Mouse (Mus musculus): ENCODE data around the gene Cog5.

Gene Cog5

GRCm38 (mm10) chr12:31983238-31983637 is 328.6 kb downstream of the Cog5 start:
- no peak for DNase-seq (ENCODE audit: low read depth, low spot score)

DNA sequence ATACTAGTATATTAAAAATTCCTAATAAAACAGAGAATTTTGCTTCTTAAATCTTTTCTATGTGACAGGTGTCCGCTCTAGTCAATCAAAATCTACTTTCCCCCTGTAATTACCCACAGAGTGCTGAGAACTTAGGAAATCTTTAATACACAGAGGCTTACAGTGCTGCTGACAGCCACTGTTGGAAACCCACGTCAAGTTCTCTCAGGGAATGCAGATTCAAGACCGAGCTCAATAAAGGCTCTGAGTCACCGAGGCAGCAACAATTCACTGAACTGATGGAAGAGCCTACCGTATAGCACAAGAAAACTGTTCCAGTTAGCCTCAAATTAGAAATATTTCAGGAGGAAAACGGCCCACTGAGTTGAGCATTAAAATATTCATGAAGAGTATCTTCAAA is 329.1 kb downstream of the Cog5 start:
- DNase-seq (ENCODE audit: low read depth, low spot score) = no peak

- DNase-seq (ENCODE audit: low read depth, low spot score) = no peak
Measured at GRCm38 (mm10) chr12:31984206-31984605, 329.5 kb downstream of the Cog5 start.

DNA sequence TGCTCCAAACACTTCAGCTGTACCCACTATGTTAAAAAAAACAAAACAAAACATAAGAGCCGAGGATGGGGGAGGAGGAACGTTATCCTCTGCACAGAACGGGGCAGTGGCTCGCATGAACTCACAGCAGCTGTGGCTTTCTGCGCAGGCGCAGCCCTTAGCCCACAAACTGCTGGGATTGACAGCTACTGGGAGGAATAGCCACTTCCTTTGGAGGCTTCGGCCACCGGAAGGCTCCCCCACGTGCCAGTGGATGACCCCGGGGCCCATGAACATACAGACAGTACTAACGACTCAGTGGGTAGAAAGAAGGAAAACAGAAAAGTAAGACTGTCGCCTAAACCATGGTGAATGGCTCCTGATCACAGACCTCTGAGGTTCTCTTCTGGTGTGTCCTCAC is 330.0 kb downstream of the Cog5 start:
- no peak for DNase-seq (ENCODE audit: low read depth, low spot score)

DNA sequence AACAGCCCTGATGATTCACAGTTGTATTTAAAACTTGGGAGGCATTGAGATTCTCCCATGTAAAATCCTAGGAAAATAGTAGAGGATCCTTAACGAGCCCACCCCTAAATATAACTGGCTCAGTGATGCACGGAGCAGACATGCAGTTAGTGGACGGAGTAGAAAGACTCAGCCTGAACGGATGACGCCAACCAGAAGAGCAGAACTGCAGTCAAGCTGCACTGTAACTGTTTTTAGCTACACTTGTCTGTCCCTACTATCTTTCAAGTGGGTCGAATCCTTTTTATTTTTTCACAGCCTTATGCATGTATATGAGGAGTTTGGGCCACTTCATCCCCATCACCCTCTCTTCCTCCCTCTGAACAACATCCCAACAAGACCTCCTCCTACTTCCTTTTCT is 331.1 kb downstream of the Cog5 start:
- no peak for DNase-seq (ENCODE audit: low read depth, low spot score)

DNA sequence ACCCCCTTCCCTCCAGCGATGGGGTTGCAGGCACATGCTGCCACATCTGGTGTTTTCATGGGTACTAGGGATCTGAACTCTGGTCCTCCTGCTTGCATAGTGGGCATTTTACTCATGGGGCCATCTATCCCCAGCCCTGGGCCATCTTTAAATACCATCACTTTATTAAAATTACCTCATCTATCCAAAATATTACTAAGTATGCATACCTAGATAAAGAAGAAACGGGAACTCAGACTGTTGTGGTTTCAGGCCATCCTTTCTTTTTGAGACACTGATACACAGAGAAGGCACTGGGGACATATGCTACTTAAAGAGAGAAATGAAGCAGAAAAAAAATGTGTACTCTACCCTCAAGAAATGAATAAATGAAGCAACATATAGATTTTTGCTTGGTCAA is 331.8 kb downstream of the Cog5 start:
- no peak for DNase-seq (ENCODE audit: low read depth, low spot score)

Measured in c-Kit-negative CD71-positive TER-119-positive erythroid progenitor cells, embryonic 14.5 days (primary cell).